Mouse (Mus musculus): ENCODE data around the gene Coro2a.
A peak's percentile ranks its signal among the peaks of the same experiment; 100 is the strongest.
"Not testable (repeated sequence)": the region's sequence is repeated elsewhere in the genome, so short reads cannot be mapped to it uniquely, and the experiment has no call there.

Coro2a gene

DNA sequence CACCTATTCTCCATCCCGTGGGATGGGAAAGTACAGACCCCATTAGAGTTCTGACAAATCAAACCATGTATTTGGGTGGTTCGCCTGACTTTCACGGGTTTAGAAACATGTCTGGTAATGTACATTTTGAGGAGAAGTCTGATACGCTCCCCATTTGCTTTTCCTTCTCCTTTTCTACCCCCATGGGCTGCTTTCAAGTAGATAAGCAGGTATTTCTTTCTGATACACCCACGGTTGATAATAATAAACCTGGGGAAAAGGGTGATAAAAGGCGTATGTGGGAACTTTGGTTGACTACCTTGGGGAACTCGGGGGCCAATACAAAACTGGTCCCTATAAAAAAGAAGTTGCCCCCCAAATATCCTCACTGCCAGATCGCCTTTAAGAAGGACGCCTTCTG lies 20.0 kb downstream of the Coro2a start:
- not testable (repeated sequence) for DNase-seq

DNA sequence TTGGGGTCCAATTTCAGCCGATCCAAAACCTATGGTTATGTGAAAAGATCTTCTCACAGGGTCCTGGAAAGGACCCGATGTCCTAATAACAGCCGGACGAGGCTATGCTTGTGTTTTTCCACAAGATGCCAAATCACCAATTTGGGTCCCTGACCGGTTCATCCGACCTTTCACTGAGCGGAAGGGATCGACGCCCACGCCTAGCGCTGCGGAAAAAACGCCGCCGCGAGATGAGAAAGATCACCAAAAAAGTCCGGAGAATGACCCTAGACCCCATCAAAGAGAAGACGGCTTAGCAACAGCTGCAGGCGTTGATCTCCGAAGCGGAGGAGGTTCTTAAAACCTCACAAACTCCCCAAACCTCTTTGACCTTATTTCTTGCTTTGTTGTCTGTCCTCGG lies 20.4 kb downstream of the Coro2a start:
- peak; percentile 1 for DNase-seq

DNA sequence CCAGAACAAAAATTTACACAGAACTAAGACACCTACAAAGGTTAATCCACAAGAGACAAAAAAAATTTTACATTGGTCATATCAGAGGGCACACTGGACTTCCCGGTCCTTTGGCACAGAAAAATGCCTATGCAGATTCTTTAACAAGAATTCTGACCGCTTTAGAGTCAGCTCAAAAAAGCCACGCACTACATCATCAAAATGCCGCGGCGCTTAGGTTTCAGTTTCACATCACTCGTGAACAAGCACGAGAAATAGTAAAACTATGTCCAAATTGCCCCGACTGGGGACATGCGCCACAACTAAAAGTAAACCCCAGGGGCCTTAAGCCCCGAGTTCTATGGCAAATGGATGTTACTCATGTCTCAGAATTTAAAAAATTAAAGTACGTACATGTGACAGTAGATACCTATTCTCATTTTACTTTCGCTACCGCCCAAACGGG lies 21.2 kb downstream of the Coro2a start:
- not testable (repeated sequence) for DNase-seq

DNA sequence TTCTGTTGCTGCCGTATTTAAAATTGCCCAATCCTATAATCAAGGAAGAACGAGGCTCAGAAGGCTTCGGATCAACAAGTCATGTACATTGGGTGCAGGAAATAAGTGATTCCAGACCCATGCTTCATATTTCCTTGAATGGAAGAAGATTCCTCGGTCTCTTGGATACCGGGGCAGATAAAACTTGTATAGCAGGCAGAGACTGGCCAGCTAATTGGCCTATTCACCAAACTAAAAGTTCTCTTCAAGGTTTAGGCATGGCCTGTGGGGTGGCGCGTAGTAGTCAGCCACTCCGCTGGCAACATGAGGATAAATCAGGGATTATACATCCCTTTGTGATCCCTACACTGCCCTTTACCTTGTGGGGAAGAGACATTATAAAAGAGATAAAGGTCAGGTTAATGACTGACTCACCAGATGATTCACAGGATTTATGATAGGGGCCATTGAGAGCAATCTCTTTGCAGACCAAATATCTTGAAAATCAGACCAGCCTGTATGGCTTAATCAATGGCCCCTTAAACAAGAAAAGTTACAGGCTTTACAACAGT lies 23.1 kb downstream of the Coro2a start:
- not testable (repeated sequence) for DNase-seq

DNA sequence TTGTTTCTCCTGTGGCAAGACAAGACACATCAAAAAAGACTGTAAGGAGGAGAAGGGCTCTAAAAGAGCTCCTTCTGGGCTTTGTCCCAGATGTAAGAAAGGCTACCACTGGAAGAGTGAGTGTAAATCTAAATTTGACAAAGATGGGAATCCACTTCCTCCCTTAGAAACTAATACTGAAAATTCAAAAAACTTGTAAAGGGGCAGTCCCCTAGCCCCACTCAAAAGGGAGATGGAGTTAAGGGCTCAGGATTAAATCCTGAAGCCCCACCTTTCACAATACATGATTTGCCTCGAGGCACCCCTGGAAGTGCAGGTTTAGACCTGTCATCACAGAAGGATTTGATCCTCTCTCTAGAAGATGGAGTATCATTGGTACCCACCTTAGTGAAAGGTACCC lies 23.8 kb downstream of the Coro2a start:
- DNase-seq = no peak

DNA sequence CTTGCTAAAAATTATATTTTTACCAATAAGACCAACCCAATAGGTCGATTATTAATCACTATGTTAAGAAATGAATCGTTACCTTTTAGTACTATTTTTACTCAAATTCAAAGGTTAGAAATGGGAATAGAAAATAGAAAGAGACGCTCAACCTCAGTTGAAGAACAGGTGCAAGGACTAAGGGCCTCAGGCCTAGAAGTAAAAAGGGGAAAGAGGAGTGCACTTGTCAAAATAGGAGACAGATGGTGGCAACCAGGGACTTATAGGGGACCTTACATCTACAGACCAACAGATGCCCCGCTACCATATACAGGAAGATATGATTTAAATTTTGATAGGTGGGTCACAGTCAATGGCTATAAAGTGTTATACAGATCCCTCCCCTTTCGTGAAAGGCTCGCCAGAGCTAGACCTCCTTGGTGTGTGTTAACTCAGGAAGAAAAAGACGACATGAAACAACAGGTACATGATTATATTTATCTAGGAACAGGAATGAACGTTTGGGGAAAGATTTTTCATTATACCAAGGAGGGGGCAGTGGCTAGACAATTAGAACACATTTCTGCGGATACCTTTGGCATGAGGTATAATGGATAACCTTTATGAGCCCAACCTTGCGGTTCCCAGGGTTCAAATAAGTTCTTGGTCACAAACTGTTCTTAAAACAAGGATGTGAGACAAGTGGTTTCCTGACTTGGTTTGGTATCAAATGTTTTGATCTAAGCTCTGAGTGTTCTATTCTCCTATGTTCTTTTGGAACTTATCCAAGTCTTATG lies 26.3 kb downstream of the Coro2a start:
- not testable (repeated sequence) for DNase-seq

DNA sequence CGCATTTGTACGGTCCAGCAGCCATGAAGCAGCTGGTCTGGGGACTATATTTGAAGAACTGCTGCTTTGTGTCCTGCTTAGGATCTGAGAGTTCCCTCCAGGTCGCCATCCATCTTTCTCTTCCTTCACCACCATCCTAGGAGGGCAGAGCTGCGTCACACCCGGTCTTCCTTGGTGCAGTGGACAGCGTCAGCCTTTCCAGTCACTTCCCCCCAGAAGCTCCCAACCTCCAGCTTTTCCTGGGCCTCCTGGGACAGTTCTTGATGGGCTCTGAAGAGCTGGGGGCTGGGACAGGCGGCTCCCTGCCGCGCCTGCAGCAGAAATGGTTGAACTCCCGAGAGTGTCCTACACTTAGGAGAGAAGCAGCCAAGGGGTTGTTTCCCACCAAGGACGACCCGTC lies 27.2 kb downstream of the Coro2a start:
- DNase-seq = peak; percentile 3

DNA sequence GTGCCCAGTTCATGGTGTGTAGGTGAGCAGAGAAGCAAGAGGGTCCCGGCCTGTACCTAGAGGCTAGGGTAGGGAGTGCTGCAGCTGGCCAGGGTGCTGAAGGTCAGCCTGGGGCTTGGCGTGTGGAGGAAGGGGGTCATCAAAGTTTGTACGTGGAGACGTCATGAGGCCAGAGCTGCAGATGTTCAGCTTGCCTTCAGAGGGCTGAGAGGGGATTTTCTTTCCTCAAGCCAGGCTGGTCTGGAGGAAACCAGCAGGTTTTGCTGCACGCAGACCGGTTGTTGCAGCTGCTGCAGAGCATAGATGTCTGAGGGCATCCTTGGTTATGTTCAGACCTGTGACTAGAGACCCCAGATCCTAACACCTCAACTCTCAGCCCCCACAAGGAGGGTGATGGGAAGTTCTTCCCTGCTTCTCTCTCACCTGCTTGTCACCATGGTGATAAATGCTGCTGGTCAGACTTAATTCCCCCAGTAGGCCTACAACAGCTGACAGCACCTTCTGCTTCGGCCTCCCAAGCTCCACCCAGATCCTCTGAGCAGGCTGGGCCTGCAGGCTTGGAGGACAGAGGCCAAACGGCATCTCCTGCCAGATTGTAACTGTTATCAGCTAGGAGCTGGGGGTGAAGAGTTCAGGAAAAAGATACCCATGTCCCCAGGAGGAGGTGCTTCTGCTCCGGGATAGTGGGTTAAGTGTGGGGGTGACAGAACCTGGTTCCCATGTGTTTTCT lies 27.8 kb downstream of the Coro2a start:
- peak; percentile 5 for DNase-seq

DNA sequence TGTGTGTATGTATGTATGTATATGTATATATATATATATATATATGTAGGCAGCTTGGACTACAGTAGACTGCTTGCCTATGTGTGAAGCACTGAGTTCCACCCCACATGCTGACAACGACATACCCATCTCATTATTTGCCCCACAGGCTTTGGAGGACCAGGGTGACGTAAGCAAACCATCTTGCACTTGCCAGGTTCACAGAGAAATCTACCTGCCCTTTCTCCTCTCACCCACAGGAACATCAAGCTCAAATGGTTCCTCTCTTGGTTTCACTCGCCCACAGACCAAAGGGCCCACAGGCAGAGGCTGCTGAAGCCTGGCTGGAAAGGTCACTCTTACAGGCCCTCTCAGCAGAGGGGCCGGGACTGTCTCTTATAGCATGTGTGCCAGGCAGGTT lies 29.4 kb downstream of the Coro2a start:
- peak; percentile 0 for DNase-seq

DNA sequence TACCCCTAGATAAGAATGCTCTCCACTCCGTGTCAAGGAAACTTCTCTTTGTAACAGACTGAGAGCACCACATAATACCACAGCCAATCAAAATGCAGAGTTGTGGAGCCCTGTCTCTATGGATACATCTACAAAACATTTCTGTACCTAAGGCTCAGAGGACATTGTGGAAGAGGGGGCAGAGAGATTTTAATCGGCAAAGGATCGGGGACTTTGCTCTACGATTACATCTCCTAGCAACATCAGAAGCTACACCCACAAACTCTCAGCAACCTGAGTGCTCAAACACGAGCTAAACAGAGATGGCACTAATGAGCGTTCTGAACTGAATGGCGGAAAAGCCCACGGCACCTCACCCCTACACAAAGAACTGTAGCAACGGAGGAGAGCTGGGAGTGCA lies 30.3 kb downstream of the Coro2a start:
- no peak for DNase-seq

DNA sequence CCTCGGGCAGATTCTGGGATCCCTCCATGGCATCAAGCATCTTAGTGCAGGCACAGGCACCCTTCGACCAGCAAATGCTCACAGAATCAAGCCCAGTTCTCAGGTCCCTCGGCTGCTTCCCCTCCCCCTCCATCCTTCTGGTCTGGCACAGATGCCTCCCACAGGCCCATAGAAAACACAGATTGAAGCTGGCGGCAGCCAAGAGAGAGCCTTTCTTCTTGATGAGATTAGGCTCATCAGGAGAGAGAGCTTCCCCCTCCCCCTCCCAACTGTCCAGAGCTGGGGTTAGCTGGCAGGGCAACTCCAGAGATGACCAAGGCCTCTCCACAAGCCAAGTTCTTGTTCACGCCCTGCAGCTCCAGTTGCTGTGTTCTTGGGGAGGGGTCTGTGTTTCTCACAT lies 32.3 kb downstream of the Coro2a start:
- peak; percentile 6 for DNase-seq

DNA sequence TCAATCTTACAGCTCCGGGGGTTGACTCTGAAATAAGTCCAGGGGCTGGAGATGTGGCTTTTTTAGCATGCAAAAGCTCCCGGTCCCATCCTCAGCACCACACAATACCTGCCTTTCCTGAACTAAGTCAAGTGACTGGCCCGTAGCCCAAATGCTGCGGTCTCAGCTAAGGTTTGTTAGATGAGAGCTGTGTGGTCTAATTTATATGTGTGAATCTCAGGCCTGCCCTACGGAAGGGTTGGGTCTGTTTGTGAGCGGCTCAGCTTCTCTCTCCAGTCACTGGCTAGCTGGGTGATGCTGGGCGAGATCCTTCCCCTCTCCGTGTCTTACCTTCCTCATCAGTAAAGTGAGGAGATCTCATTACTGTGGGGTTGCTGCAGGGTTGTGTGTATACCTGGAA lies 33.8 kb downstream of the Coro2a start:
- no peak for DNase-seq

DNA sequence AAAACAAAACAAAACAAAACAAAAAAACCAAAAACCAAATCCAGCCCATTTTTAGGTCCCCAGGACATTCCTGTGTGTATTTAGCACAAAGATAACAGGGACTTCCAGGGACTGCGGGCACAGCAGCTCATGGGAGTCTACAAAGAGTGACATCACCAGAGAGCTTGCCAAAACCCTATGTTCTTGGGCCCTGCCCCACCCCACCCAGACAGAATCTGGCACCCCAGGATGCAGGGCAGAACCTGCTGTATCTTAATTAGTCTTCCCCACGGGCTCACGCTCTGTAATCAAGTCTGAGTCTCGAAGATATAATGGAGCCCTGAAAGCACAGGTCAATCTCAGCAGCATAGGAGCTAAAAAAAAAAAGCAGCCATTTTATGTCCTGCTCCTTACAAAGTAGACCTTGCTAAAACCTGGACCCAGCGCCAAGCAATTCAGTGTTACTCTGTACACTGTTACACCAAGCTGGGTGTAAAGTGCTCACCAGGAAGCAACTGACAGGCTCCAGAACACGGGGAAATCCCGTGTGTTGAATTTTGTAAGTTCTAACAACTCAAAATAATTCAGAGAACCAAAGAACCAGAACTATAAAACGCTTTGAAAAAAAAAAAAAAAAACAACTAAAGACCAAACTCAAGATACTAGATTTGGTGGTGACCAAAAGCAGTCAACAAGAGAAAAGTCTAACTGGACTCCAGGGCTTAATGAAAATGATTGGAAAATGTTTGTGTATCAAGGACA lies 34.9 kb downstream of the Coro2a start:
- no peak for DNase-seq

DNA sequence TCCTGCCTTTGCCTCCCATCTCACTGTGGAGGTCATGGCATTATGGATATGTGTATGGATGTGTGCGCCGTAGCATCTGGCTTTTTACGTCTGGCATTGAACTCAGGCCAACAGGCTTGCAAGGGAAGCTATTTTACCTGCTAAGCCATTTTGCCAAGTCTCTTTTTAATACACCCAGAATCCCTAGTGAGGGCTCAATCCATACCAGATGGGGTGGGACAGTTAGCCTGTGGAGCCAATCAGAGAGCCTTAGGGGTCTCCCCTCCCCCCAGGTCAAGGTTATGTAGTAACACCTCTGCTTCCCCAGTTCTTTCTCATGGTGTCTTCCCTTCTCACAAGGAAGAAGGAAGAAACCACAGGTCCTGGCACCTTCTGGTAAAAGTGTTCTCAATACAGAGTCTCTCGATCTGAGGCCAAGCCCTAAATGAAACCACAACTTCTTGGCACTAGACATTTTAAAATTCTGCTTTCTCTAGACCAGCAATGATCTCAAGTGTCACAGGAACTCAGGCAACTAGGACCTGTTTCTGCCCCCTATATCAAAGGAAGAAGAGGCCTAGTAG lies 36.5 kb downstream of the Coro2a start:
- DNase-seq = no peak

DNA sequence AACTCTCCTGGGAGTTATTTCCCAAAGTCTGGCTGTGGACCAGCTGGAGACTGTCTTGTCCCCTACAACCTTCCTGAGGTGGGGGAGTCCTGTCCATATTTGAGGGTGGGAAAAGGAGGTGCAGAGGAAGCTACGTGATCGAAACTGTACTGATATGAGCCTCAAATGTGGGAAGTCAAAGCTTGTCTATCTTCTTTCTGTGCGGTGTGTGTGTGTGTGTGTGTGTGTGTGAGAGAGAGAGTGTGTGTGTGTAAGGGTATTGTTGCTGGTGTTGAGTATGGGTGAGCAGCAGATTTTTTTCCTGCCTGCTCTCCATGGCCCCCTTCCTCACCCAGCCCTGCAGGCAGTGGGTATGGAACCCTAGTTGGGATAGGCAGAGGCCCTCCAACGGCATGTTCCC lies 37.8 kb downstream of the Coro2a start:
- no peak for DNase-seq

DNA sequence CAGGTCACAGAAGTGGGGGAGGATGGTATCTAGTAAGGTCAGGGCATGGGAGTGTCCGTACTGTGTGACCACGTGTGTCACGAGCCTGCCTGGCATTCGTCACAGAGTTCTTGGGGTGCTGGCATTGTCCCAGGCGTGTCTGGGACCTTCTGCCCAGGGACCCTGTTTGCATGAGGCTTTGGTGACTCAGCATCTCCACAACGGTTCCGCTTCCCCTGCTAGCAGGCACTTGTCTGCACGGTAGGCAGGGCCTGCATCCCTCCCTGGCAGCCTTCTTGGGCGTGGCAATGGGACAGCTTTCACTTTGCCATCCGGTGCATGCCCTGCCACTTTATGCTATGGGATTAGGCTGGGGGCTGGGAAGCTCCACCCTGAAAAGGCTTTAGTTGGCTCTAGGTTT lies 38.2 kb downstream of the Coro2a start:
- peak; percentile 24 for DNase-seq

DNA sequence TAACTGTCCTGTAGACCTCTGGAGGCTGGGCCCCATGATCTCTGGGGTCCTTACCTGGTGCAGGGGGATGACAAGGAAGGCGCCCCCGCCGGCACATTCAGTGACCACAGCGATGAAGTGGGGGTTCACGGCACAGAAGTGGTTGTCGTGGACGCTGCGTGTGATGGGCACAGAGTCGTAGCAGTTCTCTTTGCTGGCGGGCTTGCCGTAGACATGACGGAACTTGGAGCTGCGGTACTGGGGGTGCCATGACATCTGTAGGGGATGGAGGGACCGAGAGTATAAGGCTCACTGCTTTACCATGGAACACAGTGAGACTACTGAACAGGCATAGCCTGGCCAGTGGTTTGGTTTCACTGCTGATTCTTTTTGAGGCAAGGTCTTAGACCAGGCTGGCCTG lies 39.2 kb downstream of the Coro2a start:
- peak; percentile 1 for DNase-seq

DNA sequence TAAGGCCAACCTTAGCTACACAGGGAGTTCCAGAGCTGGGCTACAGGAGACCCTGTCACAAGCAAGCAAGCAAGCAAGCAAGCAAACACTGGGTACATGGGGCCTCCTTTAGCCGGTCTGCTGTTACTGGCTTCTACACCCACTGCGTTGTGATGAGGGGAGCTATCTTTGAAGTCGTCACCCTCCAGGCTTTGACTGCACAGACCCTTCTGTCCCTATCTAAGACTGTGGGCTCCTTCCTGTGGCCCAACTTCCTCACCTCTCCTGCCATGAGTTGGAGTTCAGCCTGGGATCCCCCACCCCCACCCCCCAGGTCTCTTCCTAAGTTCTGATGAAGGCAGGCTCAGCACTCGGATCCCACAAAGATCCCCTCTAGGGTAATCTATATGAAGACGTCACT lies 40.0 kb downstream of the Coro2a start:
- DNase-seq = peak; percentile 3

DNA sequence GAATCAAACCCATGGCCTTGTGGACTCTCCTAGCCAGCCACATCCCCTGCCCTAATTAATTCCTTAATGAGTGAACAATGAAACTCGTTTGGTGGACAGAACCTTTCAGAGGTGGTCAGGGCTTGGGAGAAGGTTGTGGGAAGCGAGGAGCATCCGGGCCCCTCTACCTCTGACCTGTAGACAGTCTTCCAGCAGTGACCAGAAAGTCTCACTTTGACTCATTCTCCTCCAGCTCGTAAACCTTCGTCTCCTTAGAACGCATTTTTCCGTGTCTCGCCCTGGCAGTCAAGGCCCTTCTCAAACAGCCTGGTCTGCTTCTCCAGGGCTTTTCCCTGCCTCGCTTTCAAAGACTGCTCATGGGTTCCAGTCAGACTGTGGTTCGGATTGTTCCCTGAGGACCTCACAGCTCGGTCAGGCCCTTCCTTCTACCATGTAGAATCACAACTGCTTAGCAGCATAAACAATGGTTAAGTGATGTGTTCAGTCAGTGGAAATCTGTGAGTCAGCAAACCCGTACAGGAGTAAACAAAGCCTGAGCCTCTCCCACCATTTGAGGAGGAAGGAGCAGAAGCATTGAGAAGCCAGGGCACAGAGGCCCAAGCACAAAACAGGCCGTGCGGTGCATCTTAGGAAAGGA lies 41.8 kb downstream of the Coro2a start:
- DNase-seq = no peak

DNA sequence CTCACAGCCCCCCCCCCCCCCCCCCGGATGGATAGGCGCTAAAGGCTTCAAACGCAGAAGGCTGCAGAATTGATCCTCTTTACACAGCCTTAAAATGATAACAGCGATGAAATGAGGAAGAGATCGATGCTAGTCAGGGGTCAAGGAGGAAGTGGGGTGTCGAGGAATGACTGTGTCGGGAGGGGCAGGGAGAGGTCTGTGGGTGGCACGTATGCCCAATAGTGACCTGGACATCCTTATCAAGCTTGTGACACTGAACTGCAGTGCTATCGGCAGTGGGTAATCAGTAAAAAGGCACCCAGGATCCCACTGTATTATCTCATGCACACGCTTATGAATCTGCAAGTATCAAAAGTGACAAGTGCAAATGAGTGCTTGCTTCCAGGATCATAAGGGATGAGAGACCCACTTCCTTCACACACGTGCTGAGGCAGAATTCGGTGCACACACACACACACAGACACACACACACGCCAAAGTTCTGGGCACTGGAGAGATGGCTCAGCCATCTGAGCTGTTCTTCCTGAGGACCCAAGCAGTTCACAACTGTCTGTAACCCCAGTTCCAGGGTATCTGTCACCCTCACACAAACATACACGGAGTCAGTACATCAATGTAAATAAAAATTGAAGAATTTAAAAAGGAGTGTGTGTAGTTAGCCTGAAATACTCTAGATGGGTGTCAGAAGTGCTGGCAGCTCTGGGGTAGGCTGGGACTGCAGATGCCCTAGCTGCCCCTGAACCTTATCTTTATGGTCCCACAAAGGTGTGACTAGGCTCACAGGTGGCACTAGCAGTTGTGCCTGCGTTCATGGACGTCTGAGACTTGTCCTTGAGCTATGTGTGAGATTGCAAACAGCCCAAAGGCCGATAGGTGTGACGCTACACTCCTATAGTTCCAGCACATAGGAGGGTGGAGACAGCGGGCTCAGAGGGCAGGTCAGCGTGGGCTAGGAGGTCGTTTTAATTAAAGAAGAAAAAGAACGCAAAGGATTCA lies 43.0 kb downstream of the Coro2a start:
- DNase-seq = peak; percentile 1

DNA sequence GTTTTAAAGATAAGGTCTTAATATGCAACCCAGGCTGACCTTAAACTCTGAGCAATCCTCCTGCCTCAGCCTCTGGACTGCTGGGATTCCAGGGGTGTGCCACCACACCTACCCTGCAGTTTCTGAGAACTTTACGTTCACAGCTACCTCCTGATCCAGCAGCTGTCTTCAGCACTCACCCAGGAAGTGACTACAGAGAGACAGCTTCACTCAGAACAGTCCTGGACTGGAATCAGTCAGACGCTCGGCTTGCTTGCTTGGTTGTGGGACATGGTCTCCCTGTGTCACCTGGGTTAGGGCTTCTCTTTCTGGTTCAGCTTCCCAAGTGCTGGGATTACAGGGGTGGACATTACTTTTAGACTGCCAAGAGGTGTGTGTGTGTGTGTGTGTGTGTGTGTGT lies 45.1 kb downstream of the Coro2a start:
- no peak for DNase-seq

All from kidney, postnatal 10 days (tissue).